Mouse (Mus musculus) urinary bladder, adult 18-20 months (tissue): ENCODE results near the gene Elmo1.

Experiments
- DNase-seq, 2 experiments: peaks; one replicate each; pipeline ENCODE4 v3.0.0; 2022; ENCODE audit warnings: low spot score in 2 of 2, mixed read lengths in 2 of 2

Gene Elmo1

DNA sequence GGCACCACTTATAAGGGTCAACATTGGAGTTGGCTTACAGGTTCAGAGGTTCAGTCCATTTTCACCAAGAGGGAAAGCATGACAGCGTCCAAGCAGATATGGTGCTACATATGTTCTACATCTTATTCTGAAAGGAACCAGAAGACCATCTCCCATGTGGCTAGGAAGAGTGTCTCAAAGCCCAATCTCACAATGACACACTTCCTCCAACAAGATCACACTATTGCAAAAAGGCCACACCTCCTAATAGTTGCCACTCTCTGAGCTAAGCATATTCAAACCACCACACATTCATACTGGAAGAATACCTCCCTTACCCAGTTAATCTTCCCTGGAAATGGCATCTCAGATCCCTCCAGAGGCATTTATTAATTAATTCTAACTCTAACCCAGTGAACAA lies 66.7 kb downstream of the Elmo1 start:
- DNase-seq, result no peak

DNA sequence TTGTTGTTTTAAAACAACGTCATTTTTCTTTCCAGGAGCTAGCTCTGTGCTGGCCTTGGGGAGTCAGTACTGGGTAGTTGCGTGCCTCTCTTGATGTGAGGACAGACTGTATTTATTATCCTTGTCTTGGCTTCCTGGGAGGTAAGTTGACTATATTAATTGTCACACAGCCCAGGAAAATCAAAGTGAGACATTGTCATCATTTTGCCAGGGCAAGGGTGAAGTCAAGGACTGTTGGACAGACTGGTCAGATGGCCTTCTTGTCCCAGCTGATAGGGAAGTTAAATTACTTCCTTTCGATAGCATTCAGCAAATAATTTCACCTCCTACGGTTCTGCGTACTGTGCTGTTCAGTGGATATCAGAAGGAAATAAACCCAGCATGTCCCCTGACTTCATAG lies 67.1 kb downstream of the Elmo1 start:
- no peak for DNase-seq

DNA sequence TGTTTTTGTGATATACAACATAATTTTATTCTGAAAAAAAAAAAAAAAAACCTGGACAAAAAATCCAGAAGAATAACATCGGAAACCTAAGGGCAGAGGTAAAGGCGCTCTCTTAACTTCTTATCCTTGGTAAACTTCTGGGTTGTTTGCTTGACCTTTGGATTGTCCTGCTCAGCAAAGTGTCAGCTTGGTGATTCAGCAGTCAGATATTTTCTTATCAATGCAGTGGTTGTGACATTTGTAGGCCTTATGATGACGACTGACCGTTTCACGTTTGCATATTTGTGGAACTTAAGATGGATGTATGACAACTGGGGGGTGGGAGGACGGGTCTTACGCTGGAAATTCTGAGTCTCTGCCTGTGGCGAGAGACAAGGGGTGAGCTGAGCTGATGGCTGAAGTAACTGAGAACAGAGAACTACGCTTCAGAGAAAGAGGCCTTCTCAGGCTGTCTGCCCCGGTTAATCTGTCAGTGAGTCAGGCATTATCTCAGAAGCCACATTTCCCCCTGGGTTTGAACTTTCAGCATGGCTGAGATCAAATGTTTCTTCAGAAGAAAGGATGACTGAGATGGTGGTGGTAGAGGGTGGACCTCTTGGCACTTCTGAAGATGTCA lies 73.1 kb downstream of the Elmo1 start:
- no peak for DNase-seq

DNA sequence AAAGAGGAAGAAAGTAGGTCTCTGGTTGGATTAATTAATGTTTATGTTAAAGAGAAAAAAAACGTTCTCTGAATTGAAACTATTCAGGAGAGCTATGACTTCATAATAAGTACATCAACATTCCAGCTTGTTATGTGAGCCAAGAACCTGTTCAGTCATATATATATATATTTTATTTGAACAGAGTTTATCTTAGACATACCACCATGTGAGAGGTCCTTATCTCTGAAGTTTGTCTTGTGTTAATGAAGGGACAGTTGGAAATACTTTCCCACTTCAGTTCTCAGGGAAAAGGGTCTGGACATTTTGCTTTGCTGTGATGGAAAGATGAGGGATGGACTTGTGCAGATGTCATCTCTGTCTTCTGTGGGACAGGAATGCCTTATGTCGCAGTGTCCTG lies 74.4 kb downstream of the Elmo1 start:
- DNase-seq, result no peak

DNA sequence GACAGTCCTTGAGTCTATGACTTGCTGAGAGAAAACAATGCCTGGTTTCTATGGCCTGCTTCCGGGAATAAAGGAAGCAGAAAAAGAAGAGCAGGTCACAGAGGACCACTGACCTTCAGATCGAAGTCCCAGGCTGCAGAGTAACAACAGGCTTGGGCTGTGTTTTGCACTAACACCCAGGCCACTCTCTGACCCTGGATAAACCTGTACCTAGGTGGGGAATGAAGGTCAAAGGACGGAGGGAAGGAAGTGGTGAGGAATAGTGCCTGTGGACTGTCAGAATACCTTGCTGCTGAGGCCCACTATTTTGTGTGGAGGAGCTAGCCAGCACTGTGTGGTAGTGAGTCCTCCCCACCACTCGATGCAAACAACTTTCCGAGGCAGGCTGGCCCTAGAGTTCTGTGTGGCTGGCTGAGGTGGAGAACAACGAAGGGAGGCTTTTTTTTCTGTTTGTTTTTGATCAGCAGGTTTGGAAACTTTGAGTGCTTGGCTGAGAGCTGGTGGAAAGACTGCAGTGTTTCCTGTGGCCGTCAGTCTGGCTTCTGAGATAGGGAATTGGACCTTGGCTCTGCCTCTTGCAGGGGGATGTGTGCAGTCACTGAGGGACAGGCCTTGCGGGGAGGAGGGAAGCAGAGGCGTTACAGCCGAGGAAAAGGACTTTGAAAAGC lies 83.7 kb downstream of the Elmo1 start:
- peak in 1 of 2 experiments; percentile 15 for DNase-seq

DNA sequence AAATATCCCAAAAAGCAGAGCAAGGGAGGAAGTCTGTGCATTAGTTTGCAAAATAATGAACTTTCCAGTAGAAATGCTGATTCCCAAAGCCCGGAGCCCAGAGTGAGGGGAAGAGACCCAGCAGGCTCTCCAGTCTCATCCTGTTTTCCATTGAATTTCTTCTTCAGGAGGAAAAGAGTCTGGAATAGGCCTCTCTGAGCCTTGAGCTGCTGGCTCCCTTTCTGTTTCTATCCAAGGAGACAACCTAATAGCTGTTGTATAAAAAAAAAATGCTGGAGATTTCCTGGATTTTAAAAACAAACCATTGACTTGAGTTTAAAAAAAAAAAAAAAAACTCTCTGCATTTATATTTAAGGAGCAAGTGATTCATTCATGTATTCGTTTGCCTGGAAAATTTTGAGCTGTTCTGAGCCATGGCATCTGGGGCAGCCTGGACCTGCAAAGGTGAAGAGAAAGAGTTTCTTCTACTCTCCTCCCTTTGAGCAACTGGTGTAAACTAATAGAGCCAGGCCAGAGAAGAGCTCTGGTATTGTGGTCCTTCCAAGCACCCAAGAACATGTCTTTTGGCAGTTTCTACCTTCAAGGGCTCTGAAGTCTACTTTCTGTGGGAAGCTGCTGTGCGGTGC lies 84.4 kb downstream of the Elmo1 start:
- DNase-seq, result no peak

DNA sequence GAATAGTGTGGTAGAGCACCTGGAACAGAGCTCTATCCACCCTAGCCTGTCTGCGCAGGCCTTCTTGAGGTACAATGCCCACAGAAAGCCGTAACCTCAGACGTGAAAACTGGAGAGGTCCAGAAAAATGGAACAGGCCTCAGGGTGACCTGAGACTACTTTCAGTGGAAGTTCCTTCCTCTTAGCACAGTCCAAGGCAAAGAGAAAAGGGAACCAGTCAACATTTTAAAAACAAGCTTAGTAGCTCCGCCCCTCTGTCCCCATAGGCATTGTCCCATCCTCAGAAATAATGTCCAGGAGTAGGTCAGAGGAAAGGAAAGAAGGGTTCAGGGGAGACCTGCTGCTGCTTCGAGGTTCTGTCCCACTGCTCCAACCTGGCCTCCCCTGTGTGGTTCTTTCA lies 90.3 kb downstream of the Elmo1 start:
- DNase-seq, result no peak

DNA sequence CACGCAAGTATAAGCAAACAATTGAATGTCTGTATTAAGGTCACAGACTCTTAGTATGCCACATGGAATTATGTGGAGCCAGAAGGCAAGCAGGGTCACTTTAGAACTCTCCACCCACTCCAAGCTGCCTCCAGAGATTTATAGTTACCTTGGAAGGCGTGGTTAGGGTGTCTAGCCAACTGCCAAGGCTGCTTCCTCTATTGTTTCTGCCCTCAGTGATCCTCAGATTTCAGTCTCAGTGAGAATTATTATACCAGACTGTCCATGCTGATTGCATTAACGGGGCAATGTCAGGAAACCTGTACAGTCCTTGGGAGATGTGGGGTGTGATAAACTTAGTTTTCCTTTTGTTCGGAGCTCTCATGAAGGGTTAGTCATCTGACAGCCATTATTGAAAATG lies 90.9 kb downstream of the Elmo1 start:
- no peak for DNase-seq

DNA sequence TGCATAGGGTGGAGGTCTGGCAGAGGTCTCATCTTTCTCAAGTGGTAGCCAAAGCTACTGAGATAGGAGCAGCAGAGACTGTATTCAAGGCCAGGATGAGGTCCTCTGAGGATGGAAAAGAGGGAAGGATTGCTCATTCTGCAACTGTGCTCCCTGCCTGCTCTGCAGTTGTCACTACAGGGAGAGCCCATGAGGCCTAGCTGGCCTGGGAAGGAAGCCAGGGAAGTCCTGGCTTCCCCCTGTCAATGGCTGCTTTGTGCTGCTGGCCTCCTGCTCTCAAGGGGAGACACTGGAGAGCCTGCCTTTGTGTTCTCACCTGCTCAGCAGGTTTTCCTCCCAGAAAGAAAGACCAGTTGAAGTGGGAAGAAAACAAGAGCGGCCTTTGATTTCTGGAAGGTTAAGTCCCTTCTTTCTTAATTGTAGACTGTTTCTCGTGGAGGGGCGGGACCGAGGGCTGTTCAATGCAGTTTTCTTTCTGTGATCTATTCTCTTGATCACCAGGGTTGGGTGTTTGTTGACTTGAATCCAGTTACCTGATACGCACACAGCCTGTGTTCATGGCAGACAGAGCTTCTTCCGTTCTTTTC lies 91.9 kb downstream of the Elmo1 start:
- no peak for DNase-seq

DNA sequence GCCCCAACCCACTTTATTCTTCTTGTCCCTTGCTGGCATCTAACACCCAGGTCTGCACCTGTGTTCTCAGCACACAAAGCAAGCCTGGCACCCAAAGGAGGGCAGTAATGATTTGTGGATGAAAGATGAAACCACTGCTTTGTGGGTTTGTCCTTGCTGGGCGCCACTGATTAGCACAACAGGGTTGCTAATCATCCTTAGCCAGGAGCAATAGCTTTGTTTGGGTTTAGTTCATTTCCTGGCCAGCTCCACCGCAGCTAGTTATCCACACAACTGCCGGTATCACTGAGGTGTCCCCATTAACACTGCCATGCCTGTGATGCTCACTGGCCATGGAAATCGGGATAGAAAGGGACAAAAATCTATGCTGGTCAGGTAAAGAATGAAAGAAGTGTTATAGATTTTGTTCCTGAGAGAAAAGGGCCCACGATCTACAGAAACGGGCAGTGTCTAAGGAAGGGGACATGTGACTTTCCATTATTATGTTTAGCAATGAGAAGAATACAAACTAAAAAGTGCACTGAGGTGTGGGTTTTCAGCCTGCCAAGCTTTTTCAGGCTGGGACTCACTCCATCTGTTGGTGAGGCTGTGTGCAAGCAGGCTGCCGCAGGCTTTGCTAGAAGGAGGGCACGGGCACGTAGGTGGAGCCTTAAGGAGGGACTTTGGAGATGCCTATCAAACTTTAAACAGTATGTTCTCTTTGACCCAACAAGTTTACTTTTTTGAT lies 93.3 kb downstream of the Elmo1 start:
- DNase-seq, result peak in 1 of 2 experiments; percentile 38

DNA sequence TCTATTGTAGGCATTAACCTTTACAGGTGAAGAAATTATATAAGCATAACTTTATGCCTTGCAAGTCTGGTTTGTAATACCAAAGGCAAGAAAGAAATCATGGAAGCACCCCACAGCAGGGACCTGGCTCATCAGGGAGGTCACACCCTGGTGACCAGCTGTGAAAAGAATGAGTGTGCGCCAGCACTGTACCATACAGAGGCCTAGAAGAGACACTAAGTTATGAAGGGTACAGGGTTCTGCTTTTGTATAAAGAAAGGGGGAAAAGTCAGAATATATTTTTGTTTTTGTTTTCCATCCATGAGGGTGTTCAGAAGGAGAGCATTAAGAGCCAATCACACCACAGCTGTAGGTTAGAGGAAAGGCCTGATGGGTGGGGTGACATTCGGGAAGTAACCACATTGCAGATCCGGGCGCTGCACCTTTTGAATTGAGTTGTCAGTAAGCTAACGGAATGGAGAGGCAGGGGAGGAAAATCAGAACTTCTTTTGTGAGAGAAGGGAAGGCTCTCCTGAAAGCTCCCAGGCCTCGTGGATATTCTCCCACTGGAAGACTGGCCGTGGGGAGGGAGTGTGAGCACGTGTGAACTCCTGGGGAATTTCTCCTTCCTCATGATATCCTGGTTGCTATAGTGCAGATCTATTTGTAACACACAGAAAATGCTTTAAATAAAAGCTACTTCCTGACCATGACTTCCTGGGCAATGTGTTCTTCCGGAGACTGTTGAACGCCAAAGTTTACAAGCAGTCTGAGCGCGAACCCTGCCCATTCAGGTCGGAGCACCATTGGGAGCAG lies 94.0 kb downstream of the Elmo1 start:
- DNase-seq, result no peak

DNA sequence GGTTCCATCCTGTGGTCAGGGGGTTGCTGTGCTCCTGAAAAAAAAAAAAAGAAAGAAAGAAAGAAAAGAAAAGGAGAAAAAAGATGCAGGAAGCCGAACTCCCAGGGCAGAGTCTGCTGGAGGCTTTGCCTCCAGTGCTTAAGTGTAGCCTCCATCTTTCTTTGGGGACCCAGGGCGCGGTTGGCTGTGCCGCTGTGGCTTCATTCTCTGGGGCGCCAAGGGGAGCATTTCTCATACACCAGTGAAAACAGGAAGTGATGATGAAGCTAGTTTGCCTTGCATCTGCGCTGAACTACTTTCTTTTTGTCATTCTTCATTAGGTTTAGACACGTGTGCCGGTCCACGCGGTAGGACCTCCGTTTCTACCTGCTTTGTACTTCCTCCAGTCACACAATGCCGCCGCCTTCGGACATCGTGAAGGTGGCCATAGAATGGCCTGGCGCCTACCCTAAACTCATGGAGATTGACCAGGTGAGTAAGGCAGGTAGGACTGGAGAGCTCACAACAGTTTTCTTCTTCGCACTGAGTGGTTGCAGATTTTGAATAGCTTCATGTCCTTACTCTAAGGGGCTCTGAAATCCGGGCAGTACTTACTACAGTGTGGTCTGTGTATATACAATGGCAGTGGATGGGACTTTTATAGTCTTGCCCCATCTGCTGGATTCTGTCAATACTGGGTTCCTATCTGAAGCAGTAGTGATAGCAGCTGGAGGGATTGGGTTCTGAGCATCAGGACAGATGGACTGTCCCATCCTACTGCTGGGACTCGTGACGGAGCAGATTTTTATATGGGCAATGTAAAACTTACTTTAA lies 94.8 kb downstream of the Elmo1 start:
- no peak for DNase-seq

DNA sequence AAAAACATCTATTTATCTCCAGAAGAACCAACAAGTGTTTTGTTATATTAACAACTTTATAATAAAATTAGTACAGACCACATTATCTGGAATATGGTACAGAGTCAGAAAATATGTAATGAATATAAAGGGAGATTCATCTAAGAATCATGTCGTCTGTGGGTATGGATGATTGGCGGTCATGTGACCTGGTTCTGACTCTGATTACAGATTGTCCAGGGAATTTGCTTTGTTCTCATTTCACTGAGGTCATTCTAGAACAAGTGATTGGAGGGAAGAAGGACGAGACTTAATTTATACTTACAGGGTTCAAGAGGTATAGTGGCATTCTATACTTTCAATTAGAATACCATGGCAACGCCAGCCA lies 95.4 kb downstream of the Elmo1 start:
- no peak for DNase-seq

DNA sequence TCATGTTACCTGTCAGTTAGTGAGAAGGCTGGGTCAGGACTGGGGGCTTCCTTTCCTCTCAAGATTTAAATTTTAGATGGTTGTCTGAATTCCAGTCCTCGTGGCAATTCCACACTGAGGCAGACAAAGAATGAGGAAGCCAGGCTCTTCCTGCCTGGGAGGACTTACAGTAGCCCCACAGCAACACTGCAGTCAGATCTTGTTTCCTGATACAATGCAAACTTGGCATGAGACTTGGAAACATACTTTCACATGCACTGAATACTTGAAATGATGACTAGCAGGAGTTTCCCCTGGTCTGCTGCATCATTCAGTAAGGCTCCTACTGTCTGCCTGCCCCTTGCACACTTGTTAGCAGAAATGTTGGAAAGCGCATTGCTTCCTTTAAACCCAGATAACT lies 97.3 kb downstream of the Elmo1 start:
- no peak for DNase-seq

DNA sequence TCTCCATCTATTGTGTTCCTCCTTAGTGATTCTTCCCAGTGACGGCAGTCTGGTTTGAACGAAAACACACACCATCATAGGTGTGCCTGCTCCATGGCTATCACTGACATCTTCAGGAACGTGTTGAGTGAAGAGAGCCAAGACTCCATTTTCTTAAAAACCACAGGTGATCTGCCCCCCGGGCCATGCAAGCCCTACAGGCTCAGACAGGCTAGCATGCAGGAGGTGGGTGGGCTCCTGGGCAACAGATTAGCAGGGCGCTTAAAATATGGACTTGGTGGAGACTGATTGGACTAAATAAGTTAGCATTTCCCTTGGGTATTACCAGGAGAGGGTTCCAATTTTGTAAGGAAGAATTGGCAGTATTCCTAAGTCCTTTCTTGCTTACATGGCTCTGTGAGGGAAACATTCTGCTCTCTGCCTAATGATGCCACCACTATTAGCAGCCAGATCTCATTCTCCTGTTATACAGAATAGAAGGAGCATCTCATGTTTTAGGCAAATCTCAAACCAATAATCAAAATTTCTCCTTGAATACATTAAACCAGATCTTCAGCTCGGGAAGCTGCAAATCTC lies 101.7 kb downstream of the Elmo1 start:
- DNase-seq, result no peak

DNA sequence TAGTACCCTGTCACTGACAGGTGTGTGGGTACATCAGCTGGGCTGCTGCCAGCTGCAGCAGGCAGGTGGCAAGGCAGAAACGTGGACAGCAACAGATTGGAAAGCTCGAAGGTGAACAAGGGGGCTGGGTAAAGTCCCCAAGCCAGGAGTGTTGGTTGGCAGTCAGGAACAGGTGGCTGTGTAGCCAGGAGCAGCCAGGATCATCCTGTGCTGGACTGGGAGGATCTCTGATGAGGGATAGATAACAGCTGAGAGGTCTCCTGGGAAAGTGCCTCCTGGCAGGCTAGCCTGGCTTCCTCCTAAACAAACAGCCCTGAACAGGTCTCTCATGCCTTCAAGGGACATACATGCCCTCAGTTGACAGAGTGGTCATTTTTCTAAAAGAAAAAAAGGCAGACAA lies 110.2 kb downstream of the Elmo1 start:
- no peak for DNase-seq

DNA sequence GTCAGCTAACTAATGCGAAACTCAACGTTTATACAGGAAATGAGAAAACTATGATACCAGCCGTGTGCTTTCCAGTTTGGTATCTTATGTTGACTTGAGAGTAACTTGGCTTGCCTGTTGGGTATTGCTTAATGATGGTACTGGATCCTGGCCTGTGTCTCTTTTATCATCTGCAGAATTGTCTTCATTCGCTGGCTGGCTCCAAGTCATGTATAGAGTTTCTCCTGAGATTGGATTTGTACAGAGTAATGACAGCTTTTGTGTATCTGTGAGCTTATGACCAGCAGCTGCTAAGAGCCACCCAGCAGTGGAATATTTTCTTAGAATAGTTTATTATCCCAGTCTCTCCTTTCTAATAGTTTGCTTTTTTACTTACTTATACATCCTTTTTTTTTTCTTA lies 112.2 kb downstream of the Elmo1 start:
- DNase-seq, result no peak

DNA sequence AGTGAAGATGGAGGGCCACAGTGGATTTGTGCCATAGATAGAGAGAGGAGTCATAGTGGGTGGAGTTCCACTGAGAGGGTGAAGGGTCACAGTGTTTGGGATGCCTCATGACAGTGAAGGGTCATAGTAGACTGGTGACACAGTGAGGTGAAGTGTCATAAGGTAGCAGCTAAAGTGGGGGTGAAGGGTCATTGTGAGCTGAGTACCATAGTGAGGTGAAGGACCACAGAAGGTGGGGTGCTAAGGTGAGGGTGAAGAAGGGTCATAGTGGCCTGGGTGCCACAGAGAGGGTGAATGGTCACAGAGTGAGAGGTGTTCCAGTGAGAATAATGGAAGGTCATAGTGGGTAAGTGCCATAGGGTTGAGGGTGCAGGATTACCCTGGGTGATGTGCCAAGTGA lies 113.8 kb downstream of the Elmo1 start:
- no peak for DNase-seq

DNA sequence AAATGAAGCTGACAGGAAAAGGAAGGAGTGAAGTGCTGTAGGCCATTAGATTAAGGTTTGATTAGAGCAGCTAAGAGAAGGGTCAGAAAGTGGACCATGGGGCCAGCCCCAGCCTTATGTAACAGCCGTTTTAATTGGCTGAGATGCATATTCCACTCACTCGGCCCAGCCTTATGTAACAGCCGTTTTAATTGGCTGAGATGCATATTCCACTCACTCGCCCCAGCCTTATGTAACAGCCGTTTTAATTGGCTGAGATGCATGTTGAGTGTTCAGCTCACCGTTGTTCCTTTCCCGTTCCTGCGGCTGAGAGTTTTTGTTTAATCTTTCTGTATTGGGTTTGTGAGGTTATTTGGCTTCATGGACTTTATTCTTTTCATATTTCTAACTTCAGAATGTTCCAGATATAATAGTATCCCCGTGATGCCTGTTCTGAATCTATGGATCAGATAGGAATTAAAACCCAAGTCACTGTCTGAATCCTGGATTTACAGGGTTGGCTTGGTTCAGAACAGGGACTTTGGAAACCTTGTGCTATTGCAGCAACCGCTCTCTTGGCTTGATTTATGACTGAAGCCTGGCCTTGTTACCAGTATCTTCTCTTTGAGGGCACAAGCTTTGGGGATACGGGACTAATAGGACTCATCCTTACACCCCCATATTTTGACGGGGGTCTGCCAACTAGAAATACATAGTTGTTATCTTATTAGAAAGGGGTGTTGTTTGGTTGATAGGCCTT lies 114.8 kb downstream of the Elmo1 start:
- no peak for DNase-seq

DNA sequence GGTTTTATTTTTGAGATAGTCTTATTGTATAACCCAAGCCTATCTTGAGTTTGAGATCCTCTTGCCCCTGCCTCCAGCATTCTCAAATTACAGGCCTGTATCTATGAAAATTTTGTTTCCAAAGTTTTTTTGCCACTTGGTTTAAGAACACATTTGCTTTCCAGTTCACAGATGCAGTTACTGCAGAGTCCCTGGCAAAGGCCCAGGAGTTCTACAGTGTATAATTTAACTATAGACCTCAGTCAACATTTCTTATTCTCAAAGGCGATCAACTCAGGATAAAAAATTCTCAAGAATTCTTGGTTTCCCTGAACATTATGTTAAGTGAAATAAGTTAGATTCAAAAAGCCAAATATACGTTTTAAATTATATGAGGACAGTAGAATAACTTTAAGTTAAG lies 115.3 kb downstream of the Elmo1 start:
- DNase-seq, result no peak
